Mouse (Mus musculus): ENCODE measurements at regions not wholly inside any gene's neighbourhood (a gene's known extent, or its start where the extent isn't known, plus 50 kb on each side); places are given as distances from the start of the nearest gene placed in this dataset.

DNA sequence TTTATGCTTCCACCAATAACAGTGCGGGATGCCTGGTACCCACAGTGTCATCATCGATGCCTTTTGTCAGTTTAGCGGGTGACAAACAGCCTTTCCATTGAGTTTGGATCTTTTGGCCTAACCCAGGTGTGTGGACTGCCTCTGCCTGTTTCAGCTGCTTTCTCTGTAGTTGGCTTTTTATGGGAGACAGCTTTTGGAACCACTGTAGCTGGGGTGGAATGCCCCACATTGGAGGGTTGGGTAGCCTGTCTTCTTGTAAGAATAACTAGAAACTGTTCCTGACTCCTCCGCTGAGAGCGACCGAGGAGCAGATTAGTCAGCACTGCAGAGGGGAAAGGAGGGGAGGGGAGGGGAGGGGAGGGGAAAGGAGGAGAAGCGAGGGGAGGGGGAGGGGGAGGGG is 71.5 kb downstream of the Il9r start:
- no peak for TF ChIP-seq CTCF (IDR thresholded peaks at IDR 0.05; ENCODE audit: control insufficient read depth, insufficient read depth, insufficient replicate concordance, low read depth, low read length)
- TF ChIP-seq POLR2A (IDR thresholded peaks at IDR 0.05; ENCODE audit: control insufficient read depth, low read depth, low read length) = no peak

Data from testis, adult 2 months (tissue).